Mouse (Mus musculus) Muller cell, postnatal 12 days (primary cell): ENCODE data around the gene Enpep.

Experiments used
- DNase-seq: peaks from one replicate; pipeline ENCODE4 v3.0.0-alpha.2; 2015; ENCODE audit errors: inconsistent ontology term

Enpep gene

DNA sequence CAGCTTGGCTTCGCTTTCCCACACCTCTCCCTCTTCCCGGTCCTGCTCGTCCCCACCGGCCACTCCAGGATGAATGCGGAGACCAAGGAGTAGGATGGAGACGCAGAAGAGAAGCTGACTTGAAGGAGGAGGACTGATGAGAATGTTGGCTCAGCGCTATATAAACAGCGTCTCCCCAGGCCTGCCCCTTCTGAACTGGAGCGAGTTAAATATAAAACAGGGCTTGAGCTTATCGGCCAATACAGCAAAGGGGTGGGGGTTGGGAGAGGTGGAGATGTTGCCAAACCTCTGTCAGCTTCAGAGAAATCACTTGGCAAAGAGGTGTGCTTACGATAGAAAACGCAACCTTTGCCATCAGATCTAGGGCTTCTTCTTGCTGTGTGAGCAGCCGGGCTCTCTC is at the start of gene Enpep:
Enpep (minus strand) TSS at position 135 of the 400 bp plus-strand sequence.
- no peak for DNase-seq

DNA sequence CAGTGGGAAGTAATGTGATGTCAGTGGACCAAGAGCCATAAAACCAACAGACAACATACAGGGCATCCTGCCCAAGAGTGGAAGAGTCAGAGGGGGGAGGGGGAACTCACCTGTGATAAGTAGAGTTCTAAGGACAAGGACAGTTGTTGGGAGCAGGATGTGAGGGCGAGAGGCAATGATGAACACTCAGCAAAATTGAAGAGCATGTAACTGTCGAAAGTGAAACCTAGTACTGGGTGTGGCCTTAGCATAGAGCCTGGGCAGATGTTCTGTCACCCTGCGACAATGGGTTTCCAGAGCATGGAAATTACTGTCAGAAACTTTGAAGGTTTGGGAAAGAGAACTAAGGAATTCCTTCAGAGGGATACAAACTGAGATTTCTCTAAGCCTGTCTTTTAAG is 46.6 kb upstream of the Enpep start:
- DNase-seq: no peak

DNA sequence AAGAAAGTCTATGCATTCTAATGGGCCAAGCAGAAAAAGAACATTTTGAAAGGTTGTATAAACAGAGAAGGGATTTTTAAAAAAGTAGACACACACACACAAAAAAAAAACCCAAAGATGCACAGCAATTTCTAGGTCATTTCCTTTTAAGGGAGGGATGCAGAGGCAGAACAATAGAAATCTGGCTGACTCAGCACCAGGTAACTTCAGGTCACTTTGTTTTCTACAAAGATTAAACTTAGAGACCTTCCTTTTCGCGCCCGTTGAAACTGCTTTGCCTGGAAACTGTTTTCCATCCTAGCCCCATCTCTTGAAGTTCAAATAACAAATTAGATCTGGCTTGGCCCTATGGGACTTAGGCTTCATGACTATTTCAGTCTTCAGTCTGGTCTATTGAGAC is 42.6 kb upstream of the Enpep start:
- no peak for DNase-seq

DNA sequence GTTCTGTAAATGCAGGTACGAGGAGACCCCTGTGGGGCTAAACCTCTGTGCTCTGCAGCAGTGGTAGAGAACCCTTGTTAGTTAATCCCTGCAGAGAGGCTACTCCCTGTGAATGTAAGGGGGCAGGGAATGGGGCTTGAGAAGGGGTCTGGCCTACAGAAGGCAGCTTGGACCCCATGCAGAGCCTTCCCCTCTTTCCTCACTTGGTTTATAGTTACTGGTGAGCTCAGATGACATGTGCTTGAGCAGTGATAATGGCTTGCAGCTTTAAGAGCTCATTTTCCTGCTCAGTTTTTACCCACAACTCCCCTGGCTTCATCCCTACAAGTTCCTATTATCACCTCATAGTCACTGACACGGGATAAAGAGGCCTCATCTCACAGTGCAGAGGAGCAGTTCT is 40.6 kb upstream of the Enpep start:
- no peak for DNase-seq

DNA sequence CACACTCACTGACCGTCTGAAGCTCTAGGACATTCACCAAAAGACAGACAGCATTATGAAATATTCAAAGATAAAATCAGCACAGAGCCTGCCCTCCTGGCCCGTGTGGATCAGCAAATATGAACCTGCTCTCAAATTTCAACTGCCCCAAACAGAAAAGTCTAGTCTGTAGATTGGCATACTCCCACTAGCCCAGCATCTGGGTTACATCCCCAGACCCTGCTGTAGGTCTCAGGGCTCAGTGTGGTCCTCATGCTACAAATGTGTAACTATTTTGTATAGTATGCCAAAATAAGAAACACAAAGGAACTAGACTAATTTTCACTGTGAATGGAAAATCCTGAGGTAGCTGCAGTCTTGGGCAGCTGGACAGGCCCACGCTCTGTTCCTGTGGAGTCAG is 37.0 kb upstream of the Enpep start:
- no peak for DNase-seq

DNA sequence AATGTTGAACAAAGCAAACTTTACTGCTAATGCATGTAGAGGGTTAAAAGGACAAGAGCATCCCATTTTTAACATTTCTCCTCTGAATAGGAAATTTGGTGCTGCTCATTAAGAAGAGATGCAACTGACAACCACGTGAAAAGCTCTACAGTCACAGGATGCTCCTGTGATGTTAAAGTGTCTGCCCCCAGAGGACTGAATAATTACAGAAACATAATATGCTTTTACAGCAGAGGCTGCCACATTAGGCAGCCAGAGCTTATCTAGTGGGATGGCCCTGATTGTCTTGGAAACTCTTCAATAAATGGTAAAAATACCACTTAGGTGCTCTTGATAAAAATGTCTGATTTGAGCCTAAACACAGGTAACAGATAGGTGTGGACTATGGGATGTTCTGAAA is 33.4 kb upstream of the Enpep start:
- no peak for DNase-seq

DNA sequence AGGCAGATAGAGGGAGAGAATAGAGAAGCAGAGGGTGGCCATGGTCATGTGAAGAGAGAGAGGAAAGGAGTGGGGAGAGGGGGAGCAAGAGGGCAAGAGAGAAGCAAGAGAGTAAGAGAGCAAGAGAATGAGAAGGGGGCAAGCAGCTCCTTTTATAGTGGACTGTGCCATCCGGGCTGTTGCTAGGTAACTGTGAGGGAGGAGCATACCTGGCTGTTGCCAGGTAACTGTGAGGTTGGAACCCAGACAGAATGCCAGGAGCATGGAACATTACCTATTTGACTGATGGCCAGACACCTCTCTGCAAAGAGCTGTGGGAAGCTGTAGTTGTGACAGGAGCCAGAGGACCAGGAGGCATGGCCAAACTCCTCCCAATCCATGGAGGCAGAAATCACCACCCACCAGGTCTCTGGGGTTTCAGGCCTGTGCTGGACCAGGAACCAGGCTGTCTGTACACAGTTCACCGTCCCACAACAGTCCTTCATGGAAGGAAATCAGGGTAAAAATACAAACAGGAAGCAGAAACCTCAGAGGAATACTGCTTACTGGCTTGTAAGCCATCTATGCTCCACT is 32.4 kb upstream of the Enpep start:
- DNase-seq: no peak

DNA sequence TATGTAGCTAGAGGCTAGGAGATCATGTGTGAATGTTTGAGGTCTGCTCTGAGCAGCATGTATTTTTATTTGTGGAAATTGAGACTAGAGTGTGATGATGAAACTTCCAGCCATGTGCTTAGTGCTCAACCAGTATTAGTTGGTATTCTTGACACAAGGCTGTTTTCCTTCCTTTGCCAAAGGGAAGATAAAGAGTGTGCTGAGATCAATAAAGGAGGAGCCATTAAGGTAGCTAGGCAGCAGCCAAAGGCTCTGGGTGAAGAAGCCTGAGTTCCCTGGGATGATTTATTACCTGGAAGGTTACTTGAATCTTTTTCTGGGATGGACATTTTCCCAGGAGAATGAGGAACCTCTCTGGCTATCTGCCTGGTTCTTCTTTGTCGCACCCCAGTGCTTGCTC is 30.9 kb upstream of the Enpep start:
- DNase-seq: no peak

DNA sequence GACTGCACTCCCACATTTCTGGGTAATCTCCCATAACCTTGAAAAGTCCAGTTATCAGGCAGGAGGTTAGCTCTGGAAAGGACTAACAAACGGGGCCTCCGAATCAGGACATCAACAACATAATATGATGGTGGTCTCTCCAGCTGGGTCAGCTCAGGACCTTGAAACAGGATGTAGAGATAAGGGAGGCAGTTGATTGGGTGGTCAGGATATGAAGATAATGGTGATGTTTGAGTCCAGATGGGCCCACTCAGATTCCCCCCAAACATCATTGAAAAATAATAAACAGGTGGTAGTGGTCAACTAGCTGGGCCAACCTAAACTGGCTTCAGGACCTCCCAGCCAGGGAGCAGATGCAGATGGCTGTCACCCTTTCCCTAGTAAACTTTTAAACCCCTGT is 25.6 kb upstream of the Enpep start:
- no peak for DNase-seq

DNA sequence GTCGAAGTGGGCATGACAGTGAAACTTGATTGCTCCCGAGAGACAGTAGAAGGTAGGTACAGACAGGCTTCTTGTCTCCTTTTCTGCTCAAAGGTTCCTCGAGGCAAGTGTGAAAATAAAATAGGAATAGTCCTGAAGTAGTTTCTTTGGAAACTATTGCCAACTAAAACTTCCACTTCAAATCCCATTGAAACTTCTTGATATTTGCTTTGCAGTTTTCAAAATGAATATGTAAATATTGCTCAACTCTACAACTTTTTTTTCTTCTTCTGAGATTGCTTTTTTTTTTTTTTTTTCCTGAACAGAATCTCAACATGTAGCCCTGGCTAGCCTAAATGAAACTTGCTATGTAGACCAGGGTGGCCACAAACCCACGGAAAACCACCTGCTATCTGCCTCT is 21.4 kb upstream of the Enpep start:
- no peak for DNase-seq

DNA sequence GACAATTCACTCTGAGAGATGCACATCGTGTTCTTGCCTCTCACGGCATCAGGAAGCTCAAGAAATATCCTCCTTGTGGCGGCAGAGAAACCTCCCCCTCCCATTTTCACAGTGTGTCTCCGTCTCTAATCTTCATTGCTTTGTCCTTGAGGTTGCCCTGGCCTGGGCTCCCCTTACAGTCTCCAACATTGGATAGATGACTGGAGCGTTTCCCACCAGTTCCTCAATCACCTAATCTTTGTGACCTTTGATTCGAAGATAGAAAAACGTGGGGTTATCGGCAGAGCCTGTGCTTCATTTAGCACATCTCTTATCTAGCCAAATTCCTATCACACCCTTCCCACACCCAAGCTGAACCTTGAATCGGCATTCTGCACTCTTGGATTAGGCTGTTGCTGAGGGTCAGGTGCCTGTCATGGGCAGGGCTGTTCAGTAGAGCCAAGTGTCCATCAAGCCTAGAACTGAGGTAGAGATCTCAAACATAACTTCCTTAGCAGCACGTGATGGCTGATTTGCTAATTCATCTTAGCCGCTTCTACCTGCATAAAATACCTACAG is 18.9 kb upstream of the Enpep start:
- no peak for DNase-seq

DNA sequence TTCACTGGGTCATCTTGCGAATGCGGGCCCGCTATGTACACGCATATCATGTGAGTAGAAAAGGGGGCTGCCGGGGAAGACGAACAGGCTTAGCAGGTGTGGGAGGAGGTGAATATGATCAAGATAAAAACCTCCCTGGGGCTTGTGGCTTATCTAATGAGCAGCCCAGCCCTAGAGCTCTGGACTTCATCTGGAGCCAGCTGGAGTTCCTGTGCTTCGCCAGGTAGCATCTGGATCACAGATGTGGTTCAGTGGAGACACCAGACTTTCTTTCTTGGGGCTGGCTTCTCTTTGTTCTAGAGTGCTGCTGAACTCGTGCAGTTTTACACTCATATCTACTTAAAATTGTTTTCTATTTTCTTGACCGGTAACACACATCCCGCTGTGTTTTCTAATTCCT is 14.8 kb upstream of the Enpep start:
- DNase-seq: no peak

DNA sequence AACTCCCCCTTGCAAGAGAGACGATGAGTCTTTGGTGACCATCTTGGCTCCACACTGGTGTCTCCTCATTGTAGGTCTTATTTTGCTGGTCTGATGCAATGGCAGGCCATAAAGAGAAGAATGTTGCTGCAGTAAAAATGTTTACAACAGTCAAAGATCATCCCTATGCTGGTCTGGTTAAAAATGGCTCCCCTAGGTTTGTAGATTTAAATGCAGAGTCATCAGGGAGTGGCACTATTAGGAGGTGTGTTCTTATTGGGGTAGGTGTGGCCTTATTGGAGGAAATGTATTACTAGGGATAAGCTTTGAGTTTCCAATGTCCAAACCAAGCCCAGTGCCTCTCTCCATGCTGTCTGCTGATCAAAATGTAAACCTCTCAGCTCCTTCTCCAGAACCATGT is 10.2 kb upstream of the Enpep start:
- no peak for DNase-seq

DNA sequence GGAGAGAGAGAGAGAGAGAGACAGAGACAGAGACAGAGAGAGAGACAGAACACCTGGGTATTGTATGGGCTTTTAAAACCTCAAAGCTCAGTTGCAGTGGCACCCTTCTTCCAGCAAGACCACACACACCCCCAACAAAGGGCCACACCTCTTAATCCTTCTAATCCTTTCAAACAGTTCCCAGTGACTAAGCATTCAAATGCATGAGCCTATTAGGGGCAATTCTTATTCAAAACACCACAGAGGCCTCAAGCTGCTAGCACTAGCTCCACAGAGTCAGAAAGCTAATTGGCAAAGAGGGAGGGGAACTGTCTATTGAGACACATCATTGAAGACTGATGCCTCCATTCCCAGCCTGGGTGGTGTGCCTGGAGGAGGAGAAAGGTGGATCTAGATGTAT is 8.5 kb upstream of the Enpep start:
- DNase-seq: no peak

DNA sequence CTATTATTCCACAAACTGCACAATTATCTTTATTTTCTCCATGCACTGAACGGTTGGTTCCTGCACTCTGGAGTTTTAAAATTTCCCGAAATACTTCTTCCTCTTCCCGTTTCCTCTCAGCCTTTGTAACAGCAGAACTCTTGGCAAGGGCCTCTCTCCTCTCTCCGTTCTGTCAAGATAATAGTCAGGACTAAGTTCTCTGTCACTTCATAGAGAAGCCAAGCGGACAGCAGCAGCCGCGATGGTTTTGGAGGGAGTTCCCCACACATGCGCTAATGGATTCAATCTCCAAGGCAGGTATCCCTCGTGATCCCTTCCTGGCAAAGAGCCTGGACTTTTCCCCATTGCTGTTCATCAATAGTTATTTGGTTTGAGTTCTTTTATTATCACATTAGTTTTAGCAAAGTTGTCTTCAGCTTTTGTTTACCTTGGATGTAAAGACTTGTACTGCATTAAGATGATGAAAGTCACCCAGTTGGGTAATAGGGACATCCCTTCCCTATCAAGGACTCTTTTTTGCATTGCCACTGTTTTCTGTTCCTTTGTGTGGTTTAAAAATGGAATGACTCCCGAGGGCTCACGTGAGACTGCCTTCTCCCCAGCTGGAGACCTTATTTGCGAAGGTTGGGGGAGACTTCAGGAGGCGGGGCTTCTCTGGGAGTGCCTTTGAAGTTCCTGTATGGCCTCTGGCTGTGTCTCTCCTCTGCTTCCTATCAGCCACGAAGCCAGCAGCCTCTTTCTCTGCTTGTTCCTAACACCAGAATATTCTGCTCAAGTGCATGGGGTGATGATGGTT is 6.0 kb upstream of the Enpep start:
- no peak for DNase-seq

DNA sequence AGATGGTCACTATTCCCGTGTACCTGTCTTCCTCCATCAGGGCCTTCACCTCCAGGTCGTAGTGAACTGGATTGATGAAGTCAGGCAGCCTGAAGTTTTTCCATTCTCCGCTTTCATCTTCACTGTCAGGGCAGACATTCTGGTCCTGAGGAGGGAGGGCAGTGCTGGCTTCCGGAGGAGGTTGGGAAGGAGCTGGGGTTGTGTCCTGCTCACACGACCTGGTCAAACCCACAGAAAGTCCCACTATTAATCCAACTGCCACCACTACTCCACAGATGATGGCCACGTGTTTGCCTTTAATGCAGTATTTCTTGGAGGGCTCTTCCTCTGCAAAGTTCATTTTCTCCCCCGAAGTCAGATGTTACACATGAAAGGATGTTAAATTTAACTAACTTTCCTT is 378 bp downstream of the Enpep start:
- DNase-seq: no peak

DNA sequence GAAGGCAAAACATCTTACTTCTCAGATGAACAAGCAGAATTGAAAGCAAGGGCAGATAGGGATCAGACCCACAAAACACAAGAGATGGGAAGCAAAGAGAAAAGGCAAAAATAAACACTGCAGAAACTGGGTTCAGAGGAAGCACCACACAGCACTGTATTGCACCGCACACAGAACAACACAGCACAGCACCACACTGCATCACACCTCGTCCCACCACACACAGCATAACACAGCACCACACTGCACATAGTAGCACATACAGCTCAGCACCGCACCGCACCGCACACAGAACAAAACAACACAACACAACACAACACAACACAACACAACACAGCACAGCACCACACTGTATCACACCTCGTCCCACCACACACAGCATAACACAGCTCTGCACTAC is 1.1 kb downstream of the Enpep start:
- no peak for DNase-seq

DNA sequence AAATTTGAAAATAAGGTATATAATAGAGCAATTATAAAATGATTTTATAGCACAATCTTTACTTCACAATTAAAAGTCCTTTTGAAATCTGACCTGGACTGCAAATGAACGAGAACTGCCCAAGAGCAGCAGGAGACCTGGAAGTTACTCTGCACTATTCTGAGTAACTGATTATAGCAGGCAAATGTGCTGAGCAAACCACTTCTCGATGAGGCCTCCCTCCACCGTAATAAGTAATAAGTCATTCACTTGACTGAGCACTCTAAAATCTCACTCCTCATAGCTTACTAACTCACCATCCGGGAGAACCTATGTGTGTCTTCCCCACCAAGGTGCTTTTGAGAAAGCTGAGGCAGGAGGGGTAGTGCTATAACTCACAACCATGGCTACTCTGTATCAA is 4.5 kb downstream of the Enpep start:
- no peak for DNase-seq

DNA sequence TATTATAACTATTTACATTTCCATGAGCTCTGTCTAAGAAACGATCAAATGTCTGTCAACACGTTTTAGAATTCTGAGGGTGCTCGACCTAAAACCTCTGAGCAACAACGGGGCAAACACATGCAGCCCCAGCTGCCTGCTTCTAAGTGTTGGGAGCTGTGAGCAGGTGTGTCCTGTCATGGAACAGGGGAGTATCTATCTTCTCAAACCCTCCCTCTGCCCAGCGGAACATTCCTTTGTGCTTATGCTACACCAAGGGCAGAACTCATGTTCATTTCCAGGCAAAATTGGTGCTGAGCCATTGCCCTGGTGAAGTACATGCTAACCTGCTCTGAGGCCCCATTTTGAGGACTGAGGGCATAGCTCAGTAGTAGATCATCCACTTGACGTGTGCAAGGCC is 10.9 kb downstream of the Enpep start:
- DNase-seq: no peak

DNA sequence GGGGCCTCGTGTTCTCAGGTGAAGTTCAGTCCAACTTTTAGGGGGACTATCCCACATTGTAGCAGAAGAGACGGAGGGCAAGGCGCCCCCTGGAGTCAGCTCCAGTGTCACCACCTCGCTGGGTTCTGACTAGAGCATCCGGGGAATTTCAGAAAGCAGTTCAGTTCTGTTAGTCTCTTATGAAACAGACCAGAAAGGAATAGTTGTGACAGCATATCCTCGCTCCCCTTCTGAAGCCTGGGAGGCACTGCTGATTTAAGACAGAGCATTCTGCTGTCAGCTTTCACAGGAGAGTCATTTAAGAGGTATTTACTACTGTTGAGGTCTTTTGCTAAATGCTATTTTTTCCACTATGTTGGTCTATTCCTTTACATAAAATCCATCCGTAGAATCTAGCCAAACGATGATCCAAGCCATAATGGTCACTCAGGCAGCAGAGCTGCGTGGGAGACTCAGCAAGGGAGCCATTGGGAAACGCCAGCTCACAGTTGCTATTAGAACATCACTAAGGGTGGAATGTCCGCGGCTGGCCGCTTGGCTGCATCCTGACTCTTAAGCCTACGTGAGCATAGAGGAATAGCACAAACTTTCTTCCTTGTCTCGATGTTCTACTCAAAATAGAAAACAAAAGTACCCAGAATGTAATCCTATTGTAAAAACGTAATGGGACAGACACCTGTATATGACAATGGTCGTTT is 15.3 kb downstream of the Enpep start:
- peak; percentile 71 for DNase-seq

DNA sequence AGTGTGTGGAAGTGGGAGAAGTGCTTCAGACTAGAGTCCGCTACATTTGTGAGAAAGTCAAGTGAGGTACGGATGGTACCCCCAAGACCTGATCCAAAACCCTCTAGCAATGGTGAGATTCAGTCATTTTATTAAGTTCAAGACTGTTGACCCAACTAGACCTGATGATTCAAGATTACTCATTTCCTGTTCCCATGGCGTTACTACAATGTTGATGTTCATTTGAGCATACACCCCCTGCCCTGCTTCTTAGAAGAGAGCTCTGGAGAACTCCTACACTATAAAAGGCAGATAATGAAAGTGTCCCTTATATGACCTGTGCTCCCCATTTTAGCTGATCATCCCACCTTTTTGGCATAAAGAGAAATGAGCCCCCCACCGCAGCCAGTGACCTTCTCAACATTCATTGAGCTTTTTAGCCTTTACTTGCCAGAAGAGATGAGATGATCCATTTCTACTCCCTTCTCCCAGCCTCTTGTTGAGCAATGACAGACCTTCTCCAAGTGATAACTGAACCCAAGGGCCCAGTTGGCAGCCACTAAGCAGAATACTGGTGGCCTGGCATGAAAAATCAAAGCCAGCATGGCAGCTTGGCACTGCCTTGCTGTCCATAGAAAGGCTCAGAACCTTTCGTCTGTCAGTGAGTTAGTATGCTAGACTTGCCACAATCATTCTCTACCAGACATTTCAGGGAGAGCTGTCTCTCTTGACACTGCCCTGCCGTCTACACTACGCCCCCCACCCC is 18.7 kb downstream of the Enpep start:
- DNase-seq: peak; percentile 48

DNA sequence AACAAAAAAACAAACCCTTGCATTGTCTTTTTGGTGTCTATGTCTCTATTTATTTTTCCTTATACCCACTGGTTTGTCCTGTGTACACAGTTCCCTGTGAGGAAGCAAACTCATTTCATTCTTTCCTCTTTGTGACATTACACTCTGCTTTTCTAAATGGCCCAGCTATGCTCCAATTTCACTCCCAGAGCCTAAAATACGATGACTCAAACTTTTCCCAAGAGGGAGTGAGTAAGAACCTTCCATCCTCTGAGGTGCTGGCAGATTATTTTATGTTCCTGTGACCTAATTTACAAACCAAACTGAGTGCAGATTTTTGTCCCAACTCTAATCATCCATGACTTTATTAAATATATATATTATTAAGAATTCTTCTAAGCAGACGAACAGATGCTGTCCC is 19.3 kb downstream of the Enpep start:
- peak; percentile 31 for DNase-seq
